ENCODE assay signal across 9 mouse cellular contexts in genomic region chr1:87475076-87475895, GRCm38 (mm10). TPM values are rescaled to one million over a fixed set of nuclear protein-coding genes. Genes with fewer than 3 reads are reported as not detected.
DNase-seq lines count a peak whose midpoint lies in the region; ATAC-seq and TF ChIP-seq lines count a peak whose summit lies in the region.
"Had no signal": no experiment of that assay in that cellular context is flagged by ENCODE, and none has a peak within 500 bp of the region (broad histone marks: within the 10 kb centered on the region; RNA-seq: fewer than 3 reads in every experiment).

No protein-coding gene starts in this region.

- TF ChIP-seq CTCF in layer of hippocampus, adult 2 months (conservative IDR thresholded peaks at IDR 0.05): no peak

- peak overlapping the region; percentile 43 for H3K4me2 ChIP-seq in liver, embryonic 12.5 days
- peak overlapping the region; percentile 71 for H3K4me2 ChIP-seq in neural tube, embryonic 11.5 days (ENCODE audit: low read depth)

- no peak overlapping the region for H3K27ac ChIP-seq in liver, embryonic 12.5 days
- peak overlapping the region; percentile 80 for H3K27ac ChIP-seq in forebrain, embryonic 10.5 days
- peak overlapping the region; percentile 76 for H3K27ac ChIP-seq in layer of hippocampus, adult 2 months
- H3K27ac ChIP-seq in neural tube, embryonic 11.5 days (ENCODE audit: low read depth, low read length): no peak overlapping the region
- H3K27ac ChIP-seq: liver, embryonic 14.5 days had no signal

- no peak overlapping the region for H3K9ac ChIP-seq in liver, embryonic 12.5 days
- H3K9ac ChIP-seq in neural tube, embryonic 11.5 days (ENCODE audit: low read length): peak overlapping the region; percentile 47
- H3K9ac ChIP-seq: liver, embryonic 14.5 days had no signal

- peaks cover 56% of the 10 kb centered on the region for H3K27me3 ChIP-seq in liver, embryonic 12.5 days (replicated peaks)
- H3K27me3 ChIP-seq in forebrain, embryonic 10.5 days (ENCODE audit: poor library complexity, severe bottlenecking): peaks cover 65% of the 10 kb centered on the region
- H3K27me3 ChIP-seq in neural tube, embryonic 11.5 days (ENCODE audit: control insufficient read depth, insufficient read depth, low read length): peaks cover 17% of the 10 kb centered on the region

- 4% methylated on average over 39 of the region's 42 CpGs for WGBS in liver, embryonic 12.5 days (ENCODE audit: insufficient replicate concordance)
- 3% methylated on average over 42 of the region's 42 CpGs for WGBS in forebrain, embryonic 10.5 days
- WGBS in neural tube, embryonic 11.5 days: 3% methylated on average over 40 of the region's 42 CpGs

- ATAC-seq in liver, embryonic 12.5 days: 0 out of 2 replicates have a peak, but pooled peaks have one; percentile 17
- ATAC-seq in neural tube, embryonic 11.5 days (ENCODE audit: insufficient read depth, low FRiP score, low TSS enrichment): no peak; the same call in 1 of the 2 replicates

- DNase-seq in liver: no peak
- DNase-seq in forebrain, embryonic 10.5 days (ENCODE audit: extremely low spot score, low spot score): peak; percentile 29
- DNase-seq in layer of hippocampus, adult 2 months (ENCODE audit: low spot score in 2 of 2): peak; percentile 58 to 63
- DNase-seq in neural tube, embryonic 11.5 days (ENCODE audit: low spot score): peak; percentile 32
- no peak for DNase-seq in urinary bladder, postnatal 25 days (ENCODE audit: low spot score)
- DNase-seq in B cell, adult 2 months: no peak
- DNase-seq in spleen, postnatal 36 days (ENCODE audit: low spot score in 2 of 2): no peak

- no peaks in the 10 kb centered on the region for H3K4me1 ChIP-seq in liver, embryonic 12.5 days
- peaks cover 14% of the 10 kb centered on the region for H3K4me1 ChIP-seq in forebrain, embryonic 10.5 days
- H3K4me1 ChIP-seq in neural tube, embryonic 11.5 days (ENCODE audit: control insufficient read depth, insufficient read depth, low read length): peaks cover 5% of the 10 kb centered on the region

- peak overlapping the region; percentile 22; the same call in 1 of the 2 replicates for H3K4me3 ChIP-seq in liver, embryonic 12.5 days
- peak overlapping the region; percentile 53 for H3K4me3 ChIP-seq in forebrain, embryonic 10.5 days
- peak overlapping the region; percentile 42 for H3K4me3 ChIP-seq in layer of hippocampus, adult 2 months
- peak overlapping the region; percentile 32 for H3K4me3 ChIP-seq in neural tube, embryonic 11.5 days (ENCODE audit: low read depth, low read length)

- H3K36me3 ChIP-seq in liver, embryonic 12.5 days: no peaks in the 10 kb centered on the region
- no peaks in the 10 kb centered on the region for H3K36me3 ChIP-seq in forebrain, embryonic 10.5 days (replicated peaks)
- H3K36me3 ChIP-seq in neural tube, embryonic 11.5 days (ENCODE audit: control insufficient read depth, insufficient read depth, low read length): no peaks in the 10 kb centered on the region

- H3K9me3 ChIP-seq in liver, embryonic 12.5 days (replicated peaks): no peaks in the 10 kb centered on the region
- H3K9me3 ChIP-seq in forebrain, embryonic 10.5 days: no peaks in the 10 kb centered on the region
- no peaks in the 10 kb centered on the region for H3K9me3 ChIP-seq in neural tube, embryonic 11.5 days (ENCODE audit: control insufficient read depth, low read length)

RNA-seq across cellular contexts. Expression of gene Snorc, which starts 5.2 kb away (rescaled TPM):
- not detected in 2 replicates for polyA plus RNA-seq in liver, embryonic 12.5 days (2016; fragmentation: Nextera tagmentation; extraction: Ambion mirVana)
- not detected in 2 replicates for polyA plus RNA-seq in forebrain, embryonic 10.5 days (2016; fragmentation: Nextera tagmentation; extraction: Ambion mirVana)
- total RNA-seq in layer of hippocampus, adult 2 months (2021): not detected
- polyA plus RNA-seq in neural tube, embryonic 11.5 days (2014; fragmentation: Nextera tagmentation; extraction: Ambion mirVana): not detected in 2 replicates
- polyA plus RNA-seq: liver, embryonic 14.5 days had no signal

RNA-seq across cellular contexts. Expression of gene Neu2, which starts 34.4 kb away (rescaled TPM):
- 0.43 and 0.67 TPM in 2 replicates for polyA plus RNA-seq in liver, embryonic 12.5 days (2016; fragmentation: Nextera tagmentation; extraction: Ambion mirVana)
- not detected in 2 replicates for polyA plus RNA-seq in forebrain, embryonic 10.5 days (2016; fragmentation: Nextera tagmentation; extraction: Ambion mirVana)
- under 1 TPM; 0.38 to 0.44 TPM for total RNA-seq in layer of hippocampus, adult 2 months (2021)
- polyA plus RNA-seq in neural tube, embryonic 11.5 days (2014; fragmentation: Nextera tagmentation; extraction: Ambion mirVana): not detected in 2 replicates

Comparison
In these comparisons a context has a peak if more than half of its experiments do, and no peak if none do; other contexts are left out.
1. H3K27ac ChIP-seq: peak in forebrain, embryonic 10.5 days (single experiment) and layer of hippocampus, adult 2 months (single experiment); none in liver, embryonic 12.5 days (single experiment) and neural tube, embryonic 11.5 days (single experiment).
2. DNase-seq: peak in forebrain, embryonic 10.5 days (single experiment), layer of hippocampus, adult 2 months (2 of 2) and neural tube, embryonic 11.5 days (single experiment); none in liver (single experiment), urinary bladder, postnatal 25 days (single experiment), B cell, adult 2 months (0 of 2) and spleen, postnatal 36 days (0 of 2).
3. Peak in every context shown above with its lines, with median percentiles within 50 percentile points of each other: H3K4me3 ChIP-seq.